Mouse (Mus musculus) cerebral cortex, adult 2 months (tissue): ENCODE results near the gene Dlg2.

Source experiments
- WGBS: fragments of 180-500 bp; shearing (Covaris S2); methylation state at CpG from one replicate; pipeline ENCODE4 v1.1.7; 2018; 5-methylcytosine and 5-hydroxymethylcytosine counted together

Dlg2 gene

DNA sequence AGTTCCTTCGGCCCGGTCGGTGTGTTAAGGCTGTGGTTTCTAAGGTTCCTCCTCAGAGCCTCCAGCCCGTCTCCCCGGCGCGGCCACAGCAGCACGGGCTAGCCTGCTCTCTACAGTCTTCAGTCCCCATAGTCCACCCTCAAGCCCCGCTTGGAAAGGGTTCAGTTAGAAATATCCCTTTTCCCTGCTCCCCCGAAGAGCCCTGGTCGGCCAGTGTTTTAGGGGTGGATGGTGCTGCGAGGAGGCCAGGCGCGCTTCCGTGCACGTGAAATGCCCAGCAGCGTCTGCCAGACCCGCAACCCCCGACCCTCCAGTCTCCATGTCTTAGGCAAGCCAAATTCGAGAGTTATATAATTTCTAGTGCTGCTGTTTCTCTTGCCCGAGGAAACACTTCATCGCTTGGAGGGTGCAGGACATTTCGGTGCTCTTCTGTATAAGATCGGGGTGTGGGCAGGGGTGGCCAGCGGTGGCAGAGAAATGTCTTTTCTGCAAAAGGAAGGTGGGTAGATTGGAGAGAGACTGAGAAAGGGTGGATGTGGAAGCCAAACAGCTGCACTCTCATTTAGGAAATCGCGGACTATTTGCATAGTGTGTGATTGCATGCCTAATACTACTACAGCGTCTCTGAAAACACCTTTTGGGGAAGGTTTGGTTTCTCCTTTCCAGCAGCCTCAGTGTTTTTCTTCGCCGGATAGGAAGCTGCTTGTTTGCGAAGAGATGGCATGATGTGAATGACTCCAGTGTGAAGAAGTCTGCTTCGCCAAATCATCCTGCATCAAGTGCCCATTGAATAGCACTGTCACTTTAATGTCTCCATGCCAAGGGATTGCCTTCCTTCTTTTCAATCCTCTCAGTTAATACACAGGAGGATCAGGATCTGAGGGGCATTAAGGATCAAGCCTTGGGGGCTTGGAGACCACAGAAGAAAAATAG lies at the start of gene Dlg2:
TSS of gene Dlg2 (plus strand) at position 360 of the 933 bp plus-strand sequence.
- under 1% methylated on average over 32 of the region's 32 CpGs for WGBS

DNA sequence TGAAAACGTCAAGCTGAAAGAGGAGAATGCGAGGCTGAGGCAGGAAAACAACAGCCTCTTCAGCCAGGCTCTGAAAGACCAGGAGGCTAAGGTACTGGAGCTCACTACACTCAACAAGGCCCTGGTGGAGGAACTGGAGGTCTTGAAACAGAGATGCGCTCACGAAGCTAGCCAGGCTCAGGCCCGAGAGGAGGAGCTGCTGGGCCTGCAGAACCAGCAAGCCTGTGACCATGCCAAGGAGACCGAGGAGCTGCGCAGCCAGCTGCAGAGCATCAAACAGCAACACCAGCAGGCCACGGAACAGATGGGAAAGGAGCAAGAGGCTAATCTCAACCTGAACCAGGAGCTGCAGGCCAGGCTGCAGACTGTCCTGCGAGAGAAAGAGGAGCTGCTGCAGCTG lies 49.5 kb upstream of the Dlg2 start:
- 64% methylated on average over 9 of the region's 9 CpGs for WGBS

DNA sequence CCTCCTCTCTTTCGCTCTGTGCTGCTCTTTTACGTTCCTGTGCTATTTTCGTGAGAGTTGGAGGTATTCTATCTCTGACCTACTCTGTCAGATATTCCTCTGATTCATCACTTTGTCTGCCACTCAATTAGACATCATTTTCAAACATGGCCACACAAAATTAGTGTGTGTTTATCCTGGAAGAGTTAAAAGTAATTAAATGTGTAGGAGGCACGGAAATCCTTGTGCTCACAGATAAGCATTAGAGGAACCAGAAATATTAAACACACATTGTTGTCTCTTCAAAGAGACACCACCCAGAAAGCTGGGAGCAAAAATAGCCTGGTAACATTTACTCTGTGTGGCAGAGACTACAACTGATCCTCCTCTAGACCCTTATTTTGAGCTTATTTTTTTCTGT lies 36.4 kb upstream of the Dlg2 start:
- 60% methylated on average over 4 of the region's 4 CpGs for WGBS

DNA sequence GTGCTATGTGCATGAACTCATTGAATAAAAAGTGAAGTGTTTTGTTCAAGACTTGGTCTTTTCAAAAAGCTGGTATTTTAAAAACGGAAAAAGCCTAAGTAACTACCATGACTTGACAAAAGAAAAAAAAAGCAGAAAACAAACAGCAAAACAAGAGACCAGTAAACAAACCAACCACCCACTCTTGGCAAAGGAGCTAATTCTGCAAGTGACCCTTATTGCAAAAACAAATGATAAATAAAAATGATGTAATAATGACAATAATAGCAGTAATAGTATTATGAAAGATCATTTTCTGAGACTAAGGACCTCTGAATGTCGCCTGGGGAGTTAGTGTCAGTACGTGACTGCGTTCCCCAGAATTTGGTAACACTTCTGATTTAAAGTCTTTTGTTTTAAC lies 34.4 kb upstream of the Dlg2 start:
- WGBS = 2% methylated on average over 4 of the region's 4 CpGs

DNA sequence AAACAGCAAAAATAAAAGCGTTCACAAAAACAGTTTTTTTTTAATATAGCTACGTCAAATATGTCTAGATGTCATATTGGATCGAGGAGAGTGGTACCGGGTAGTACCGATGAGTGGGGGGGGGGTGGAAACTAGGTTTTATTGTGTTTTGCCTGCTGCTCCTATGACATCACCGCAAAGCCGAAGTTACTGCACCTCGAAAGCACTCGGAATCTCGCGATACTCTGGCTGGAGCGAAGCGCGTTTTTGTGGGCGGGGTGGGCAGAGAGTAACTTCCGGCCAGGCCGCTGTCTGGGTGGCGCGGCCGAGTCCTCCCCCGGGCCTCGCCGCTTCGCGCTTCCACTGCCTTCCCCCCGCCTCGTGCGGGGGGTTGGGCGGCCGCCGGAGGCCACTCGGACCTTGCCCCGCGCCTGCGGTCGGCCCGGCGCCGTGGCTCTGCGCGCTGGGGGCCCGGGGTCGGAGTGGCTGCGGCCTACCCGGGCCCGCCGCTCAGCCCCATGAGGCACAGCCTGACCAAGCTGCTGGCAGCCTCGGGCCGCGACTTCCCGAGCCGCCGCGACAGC lies 33.9 kb upstream of the Dlg2 start, which contains the start of gene Crebzf:
TSS of gene Crebzf (plus strand) at position 212 of the 563 bp plus-strand sequence.
- under 1% methylated on average over 50 of the region's 54 CpGs for WGBS

DNA sequence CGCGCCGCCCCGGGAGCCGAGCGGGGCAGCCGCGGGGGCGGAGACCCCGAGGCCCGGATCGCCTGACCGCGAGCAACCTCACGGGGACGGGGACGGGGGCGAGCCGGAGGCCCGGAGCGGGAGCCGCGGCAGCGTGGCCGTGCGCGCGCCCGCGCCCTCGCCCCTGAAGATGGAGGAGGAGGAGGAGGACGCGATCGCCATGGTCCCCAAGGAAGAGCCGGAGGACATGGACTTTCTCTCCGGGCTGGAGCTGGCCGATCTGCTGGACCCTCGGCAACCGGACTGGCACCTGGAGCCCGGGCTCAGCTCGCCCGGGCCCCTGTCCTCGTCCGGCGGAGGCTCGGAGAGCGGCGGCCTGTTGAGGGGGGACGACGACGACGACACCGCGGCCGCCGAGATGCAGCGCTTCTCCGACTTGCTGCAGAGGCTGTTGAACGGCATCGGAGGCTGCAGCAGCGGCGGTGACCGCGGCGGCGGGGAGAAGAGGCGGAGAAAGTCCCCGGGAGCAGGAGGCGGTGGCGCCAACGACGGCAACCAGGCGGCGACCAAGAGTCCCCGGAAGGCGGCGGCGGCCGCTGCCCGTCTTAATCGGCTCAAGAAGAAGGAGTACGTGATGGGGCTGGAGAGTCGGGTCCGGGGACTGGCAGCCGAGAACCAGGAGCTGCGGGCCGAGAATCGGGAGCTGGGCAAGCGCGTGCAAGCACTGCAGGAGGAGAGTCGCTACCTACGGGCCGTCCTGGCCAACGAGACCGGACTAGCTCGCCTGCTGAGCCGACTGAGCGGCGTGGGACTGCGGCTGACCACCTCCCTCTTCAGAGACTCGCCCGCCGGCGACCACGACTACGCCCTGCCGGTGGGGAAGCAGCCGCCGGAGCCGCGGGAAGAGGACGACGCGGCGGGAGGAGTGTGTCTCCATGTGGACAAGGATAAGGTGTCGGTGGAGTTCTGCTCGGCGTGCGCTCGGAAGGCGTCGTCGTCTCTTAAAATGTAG lies 33.1 kb upstream of the Dlg2 start:
- WGBS = under 1% methylated on average over 123 of the region's 123 CpGs

DNA sequence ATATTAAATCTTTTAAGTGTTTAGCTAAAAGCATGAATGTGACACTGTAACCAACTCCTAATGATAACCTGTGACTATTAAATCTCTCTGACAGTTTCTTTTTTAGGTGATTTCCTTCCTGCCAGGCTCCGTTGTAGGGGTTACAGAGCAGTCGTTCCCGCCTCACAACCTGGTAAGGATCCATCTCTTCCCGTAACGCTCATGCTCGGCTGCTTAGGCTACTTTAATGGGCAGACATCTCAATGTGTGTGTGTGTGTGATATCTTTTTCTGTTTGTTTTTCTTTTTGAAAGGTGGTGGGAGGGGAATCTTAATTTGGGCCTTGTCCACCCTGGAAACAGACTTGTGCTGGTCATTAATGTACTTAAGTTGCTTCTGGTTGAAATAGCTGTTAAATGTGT lies 32.3 kb upstream of the Dlg2 start:
- 1% methylated on average over 6 of the region's 6 CpGs for WGBS

DNA sequence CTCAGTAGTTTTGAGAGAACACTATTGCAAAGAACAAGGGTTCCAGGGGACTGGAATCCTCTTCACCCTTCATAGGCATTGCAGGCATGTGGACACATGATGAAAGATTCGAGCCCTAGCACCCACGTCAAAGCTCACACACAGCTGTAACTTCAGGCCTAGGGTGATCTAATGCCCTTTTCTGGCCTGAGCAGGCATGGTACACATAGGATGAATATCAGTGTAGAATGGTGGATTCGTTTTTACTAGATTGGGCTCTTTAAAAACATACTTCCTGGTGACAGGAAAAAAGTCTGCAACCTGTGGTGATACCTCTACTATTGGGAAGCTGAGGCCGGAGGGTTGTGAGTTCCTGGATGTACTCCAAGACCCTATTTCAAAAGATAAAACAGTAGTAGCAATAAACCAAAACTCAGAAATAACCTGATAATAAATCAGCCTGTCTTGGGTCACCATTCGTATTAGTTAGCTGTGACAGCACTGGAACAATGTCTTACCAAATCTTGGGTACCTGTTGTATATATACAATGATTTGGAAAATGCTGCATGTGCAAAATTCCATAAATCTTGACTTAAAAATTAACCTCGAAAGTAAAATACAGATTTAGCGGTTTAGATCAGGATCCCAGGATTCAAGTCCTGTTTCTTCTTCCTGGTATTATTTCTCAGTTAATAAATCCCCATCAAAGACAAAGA lies 20.2 kb upstream of the Dlg2 start:
- WGBS = 8% methylated on average over 7 of the region's 7 CpGs

DNA sequence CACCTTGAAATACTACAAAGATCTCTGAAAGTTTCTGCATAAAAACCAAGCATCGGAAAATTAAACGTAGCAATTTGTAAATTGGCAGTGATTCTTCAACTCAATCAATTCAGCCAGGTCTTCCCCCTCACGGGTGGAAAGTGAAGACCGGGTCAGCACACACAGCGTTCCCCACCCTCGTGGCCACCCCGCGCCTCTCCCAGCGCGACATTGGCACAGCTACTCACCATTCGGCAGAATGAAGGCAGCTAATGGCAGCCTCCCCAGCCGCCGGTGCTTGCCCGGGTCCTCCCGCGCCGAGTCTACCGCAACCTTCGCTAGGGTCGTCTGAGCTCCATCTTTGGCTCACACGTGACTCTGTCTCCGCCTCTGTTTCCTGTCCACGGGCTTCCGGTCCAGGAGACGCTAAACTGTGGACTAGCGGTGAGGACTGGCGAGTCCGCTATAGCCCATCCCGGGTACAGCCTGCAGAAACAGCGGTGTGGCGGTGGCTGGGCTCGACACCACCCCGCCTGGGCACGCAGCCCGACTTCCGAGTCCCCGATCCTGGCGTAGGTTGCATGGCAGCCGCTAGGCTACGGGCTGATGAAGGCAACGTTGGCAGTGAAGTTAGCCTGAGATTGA lies 19.5 kb upstream of the Dlg2 start, which contains the start of gene Tmem126a:
TSS of gene Tmem126a (minus strand) at position 385 of the 624 bp plus-strand sequence.
- WGBS = under 1% methylated on average over 41 of the region's 41 CpGs

DNA sequence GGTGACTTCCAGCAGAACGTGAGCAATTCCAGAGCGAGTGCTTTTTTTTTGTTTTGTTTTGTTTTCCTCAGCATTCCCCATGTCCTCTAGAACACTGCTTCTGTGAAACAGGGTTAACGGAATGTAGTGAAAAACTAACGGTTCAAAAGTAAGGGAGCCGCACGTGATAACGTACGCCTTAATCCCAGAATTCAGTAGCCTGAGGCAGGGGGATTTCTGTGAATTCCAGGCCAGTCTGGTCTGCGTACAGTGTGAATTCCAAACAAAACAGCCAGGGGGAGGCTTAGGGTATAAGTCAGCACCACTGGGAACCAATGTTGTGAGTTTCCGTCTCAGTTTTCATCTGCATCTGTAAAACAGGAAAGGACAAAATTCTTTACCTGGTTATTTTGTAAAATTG lies 19.0 kb upstream of the Dlg2 start:
- WGBS = 2% methylated on average over 10 of the region's 10 CpGs

DNA sequence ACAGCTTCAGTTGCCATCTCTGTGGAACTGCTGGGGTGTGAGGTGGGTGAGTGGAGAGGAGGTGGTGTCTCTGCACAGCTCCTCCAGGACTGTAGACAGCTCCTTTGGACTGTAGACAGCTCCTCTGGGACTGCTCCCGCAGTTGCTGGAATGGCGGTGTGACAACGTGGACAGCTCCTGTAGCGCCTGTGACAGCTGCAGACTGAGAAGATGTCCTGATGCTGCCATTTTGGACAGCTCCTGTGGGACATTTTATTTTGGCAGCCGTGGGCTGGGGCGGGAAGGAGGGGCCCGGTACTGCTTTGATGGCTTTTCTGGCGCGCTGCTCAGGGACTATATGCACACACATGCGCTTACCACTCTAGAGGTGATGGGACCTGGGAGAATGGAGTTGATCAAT lies 16.1 kb upstream of the Dlg2 start:
- WGBS = 60% methylated on average over 10 of the region's 10 CpGs

DNA sequence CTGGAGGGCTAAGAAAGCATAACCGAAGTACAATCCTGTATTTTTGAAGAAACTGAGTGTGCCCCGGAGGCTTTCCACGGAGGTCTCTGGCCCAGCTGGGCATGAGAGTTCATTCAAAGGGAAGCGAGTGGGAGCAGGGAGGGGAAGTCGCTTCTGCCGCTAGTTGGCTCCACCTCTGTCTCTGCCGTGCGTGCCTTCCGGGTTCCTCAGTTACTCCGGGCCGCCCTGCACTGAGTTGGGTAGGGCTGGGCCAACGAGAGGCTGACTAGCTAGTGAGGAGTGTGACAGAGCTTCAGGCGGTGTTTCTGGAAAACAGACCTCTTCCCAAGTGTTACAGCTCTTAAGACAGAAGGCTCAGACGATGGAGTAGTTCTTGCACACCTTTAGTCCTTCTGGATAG lies 15.5 kb upstream of the Dlg2 start:
- WGBS = 26% methylated on average over 14 of the region's 14 CpGs

DNA sequence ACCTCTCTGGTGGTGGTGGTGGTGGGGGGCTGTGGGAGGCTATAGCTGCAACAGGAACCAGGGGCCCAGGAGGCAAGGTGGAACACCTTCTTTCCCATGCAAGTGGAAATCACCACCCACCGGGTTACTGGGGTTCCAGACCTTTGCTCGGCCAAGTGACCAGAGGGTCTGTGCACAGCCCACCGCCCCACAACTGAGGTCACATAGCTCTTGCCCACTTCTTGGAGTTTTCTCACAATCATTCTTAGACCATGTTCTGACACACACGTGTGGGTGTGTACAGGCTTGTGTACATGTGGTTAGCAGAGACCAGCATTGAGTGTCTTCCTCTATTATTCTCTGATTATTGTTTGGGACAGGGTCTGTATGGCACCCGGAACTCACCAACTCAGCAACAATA lies 15.0 kb upstream of the Dlg2 start:
- 97% methylated on average over 5 of the region's 5 CpGs for WGBS

DNA sequence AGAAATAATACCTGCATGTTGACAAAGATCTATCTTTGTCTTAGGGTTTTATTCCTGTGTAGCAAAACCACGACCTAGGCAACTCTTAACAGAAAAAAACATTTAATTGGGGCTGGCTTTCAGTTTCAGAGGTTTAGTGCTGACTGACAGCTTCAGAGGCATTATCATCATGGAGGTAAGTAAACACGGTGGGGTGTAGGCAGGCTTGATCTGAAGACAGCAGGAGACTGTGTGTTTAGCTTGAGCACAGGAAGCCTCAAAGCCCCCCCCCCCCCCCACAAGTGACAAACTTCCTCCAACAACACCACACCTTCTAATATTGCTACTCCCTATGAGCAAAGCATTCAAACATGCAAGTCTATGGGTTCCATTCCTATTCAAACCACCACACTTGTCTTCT lies 3.0 kb upstream of the Dlg2 start:
- WGBS = 64% methylated on average over 2 of the region's 2 CpGs

DNA sequence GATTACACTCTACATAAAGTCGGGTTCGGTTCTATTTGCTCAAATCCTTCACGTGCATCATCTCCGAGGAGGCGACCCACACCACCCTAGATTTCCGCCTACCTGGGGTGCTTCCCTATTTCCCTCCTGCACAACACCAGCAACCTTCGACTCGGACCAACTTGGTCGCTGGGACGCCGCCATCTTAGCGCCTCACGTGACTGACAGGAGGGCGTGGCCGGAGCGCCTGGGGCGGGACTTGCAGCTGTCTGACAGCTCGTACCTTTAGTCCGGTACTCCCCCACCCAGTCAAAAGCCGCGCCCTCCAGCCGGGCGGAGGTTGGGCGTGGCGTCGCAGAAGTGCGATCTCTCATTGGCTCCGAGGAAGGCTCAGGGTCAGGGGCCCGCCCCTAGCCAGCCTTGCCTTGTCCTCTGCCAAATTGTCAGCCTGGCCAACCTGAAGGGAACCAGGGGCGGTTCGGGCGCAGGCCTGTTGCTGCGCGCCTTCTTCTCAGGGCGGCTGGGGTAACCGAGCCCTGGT lies 619 bp upstream of the Dlg2 start, which contains the start of gene Tmem126b:
TSS of gene Tmem126b (minus strand) at position 209 of the 520 bp plus-strand sequence.
- WGBS = under 1% methylated on average over 36 of the region's 36 CpGs

DNA sequence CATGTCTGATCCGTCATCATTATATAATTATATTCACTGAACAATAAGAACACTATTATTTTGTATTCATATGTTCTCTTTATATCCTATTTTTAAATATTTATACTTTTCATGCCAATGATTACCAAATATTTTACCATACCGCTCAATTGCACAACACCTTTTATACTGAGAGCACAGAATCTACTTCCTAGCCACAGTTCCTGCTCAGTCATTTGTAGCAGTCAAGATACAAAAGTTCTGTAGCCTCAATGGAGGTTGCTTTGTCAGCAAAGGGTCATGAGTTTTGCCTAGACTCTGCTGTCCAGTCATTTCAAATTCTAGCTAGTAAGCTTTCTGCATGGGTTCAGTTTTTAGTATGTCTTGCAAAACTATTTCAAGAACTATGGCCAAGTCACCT lies 6.1 kb downstream of the Dlg2 start:
- WGBS = 93% methylated on average over 2 of the region's 2 CpGs

DNA sequence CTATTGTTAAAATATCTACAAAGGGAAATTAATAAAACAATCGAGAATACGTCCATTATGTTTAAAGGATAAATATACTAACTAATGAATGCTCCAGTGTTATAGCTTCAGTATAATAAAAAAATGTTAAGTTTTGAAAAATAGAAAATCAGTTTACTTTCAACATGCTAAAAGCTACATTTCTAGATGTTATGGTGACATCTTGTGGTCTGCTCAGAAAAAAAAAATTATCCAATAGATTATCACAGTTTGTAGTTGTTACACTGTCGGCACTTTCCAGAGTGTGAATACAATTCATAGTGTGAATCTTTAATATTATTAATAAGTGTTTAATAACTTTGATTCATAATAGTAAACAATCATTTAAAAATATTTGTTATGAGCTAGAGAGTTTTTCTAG lies 31.7 kb downstream of the Dlg2 start:
- 47% methylated on average over 3 of the region's 3 CpGs for WGBS

DNA sequence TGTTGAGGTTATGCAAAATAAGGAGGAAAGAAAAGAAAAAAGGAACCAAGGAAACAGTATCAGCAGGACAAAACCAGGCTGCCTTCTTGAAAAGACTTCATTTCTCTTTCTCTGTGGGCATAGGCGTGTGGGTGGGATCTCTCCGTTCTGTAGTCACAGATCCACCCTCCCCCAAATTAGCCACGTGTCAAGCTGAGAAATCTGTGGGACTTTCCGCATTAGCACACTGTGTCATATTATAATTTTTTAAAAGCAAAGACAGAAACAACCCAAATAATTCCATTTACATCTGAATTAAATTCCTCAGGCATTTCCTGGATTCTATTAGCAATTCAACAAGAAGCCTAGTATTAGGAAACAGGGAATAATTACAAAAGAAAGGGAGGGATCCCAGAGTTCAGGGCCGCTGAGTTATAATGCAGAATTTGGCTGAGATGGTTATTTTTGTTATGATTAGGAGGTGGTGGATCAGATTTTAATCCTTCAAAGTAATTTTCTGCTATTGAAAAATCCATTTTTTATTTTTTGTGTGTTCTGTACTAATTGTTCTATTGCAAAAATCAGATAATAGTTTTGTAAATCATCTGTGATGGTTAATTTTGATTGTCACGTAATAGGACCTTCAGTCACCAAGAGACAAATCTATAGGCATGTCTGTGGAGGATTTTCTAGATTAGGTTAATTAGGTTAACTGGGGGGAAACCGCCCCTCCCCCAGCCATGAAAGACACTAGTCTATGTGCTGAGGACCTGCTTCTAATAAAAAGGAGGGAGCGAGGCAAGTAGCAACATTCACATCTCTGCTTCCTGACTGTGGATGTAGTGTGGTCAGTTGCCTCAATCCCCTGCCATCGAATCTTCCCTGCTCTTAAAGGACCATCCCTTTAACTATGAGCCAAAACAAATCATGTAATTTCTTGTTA lies 63.3 kb downstream of the Dlg2 start:
- WGBS = 44% methylated on average over 9 of the region's 9 CpGs

DNA sequence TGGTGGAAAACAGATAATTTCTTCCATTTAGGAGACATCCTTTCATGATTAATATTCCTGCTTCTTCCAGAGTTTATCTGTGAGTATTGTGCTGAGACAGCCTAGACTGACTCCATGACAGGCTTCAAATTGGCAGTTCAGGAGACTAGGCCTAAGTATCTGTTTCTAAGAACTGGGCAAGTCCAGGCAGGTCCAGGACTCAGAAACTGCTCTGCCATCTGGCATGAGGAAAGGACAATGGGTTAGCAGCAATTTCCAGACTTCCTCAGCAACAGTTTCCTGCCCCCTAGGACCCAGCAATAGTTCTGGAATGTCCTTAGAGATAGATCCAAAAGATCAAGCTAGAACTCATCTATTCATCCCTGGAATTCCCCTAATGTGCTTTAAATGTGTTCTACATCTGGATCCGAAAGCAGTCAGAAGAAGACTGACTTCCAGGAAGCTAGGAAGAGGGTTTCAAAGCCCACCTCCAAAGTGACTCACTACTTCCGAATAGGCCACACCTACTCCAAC lies 64.4 kb downstream of the Dlg2 start:
- 92% methylated on average over 2 of the region's 2 CpGs for WGBS
